Mouse (Mus musculus): ENCODE results near the gene Tnnt1.

Gene Tnnt1

DNA sequence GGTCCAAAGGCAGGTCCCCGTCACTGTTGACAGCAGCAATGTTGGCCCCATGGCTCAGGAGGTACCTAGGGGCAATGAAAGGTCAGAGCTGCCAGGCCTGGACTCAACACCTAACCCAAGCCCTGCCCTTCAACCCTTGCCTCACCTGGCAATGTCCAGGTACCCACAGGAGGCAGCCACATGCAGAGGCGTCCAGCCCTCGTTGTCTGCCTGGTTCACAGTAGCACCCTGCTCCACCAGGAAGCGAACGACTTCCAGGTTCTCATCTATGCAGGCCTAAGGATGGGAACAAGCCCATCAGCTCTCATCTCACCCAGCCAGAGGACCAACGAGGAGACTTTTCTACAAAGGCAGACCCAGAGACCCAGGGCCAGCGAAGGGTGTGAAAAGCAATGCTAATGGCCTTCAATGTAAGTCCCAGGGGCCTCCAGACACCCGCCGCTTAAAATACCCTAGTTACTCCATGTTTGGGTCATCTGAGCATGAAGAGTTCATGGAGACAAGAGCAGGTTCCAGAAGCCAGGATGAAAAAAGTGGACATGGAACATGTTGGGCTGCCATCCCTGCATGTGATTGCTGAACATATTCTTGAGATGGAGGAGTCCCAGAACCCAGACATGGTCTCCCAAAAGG, 18.8 kb downstream of the Tnnt1 start:
- DNase-seq (ENCODE audit: low read depth, low spot score): no peak

- no peak for DNase-seq (ENCODE audit: low read depth, low spot score)
These were observed 19.7 kb downstream of the Tnnt1 start for GRCm38 (mm10) chr7:4496468-4496867.

GRCm38 (mm10) chr7:4493991-4494390, 22.2 kb downstream of the Tnnt1 start:
- DNase-seq (ENCODE audit: low read depth, low spot score): no peak

GRCm38 (mm10) chr7:4492284-4493224, 23.6 kb downstream of the Tnnt1 start:
- no peak for DNase-seq (ENCODE audit: low read depth, low spot score)

- no peak for DNase-seq (ENCODE audit: low read depth, low spot score)
These were observed 24.9 kb downstream of the Tnnt1 start for GRCm38 (mm10) chr7:4491308-4491707.

- no peak for DNase-seq (ENCODE audit: low read depth, low spot score)
These were observed 33.9 kb downstream of the Tnnt1 start for GRCm38 (mm10) chr7:4482281-4482680.

- DNase-seq (ENCODE audit: low read depth, low spot score): peak; percentile 83
These were observed 36.5 kb downstream of the Tnnt1 start for GRCm38 (mm10) chr7:4479674-4480073.

DNA sequence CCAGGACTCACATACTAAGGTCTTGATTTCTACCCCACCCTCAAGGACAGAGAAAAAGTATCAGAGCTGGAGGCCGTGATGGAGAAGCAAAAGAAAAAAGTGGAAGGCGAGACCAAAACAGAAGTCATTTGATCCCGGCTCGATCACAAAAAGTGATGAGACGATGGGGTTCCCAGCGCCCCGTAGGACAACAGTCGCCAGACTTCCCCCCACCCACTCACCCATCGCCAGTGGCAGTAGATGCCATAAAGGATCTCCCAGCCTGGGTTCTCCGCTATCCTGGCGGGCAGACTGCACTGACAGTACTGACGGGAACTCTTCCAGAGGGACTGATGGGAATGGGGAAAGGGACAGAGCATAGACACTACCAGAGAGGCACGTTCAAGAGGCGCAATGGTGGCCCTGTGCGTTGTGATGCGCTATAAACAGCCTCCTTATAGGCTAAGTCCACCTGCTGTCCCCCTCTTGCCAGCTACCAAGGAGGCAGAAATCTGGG, 37.3 kb downstream of the Tnnt1 start:
- DNase-seq (ENCODE audit: low read depth, low spot score): no peak

GRCm38 (mm10) chr7:4478021-4478795, 38.0 kb downstream of the Tnnt1 start:
- DNase-seq (ENCODE audit: low read depth, low spot score): peak; percentile 97

GRCm38 (mm10) chr7:4473940-4474339, 42.2 kb downstream of the Tnnt1 start:
- DNase-seq (ENCODE audit: low read depth, low spot score): no peak

DNA sequence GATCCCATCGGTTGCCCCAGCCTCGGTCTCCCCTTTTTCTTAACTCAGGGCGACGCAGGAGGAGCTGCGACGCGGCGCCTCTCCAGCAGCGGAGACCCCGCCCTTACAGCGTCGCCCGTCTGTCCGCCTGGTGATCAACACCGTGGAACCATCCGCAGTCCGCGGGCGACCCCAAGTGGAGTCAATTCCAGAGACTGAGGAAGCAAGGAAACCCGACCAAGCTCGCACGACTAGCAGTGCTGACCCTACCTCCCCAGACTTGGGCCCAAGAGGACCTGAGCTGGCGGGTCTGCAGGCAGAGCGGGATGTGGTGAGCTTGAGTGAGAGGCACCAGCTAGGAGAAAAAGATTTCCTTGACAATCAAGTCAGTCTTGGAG, 45.0 kb downstream of the Tnnt1 start:
- DNase-seq (ENCODE audit: low read depth, low spot score): peak; percentile 88

DNA sequence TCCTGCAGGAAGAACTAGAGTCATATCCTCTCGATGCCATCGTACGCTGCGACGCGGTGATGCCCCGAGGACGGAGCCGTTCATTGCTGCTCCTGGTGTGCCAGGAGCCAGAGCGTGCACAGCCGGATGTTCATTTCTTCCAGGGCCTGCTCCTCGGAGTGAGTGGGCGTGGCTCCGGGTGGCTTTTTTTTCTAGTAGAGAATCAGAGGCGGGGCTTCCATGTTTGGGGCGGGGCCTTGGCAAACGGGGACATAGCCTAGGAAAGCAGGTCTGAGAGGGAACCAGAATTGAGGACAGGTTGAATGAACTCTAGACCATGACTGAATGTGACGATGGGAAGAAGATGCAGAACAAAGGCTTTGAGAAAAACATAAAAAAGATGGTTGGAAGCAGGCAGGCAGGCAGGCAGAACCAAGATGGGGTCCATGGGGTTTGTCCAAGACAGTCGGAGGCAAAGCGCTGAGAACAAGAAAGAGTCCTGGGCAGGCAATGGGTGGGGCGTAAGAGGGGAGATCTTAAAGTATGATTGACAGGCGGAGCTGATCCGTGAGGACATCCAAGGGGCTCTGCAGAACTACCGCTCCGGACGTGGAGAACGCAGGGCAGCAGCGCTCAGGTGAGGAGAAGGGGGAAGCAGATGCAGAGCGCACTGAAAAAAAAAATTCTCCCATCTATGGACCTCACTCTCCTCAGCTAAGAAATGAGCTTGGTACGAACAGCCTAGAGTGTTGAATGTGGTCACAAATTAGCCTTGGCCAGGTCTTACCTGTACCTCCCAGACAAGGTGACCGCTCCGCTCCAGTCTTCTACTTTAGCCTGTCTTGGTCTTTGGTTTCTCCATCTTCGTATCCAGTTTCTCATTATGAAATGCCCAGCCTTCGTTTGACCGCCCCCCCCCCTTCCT, 45.7 kb downstream of the Tnnt1 start:
- DNase-seq (ENCODE audit: low read depth, low spot score): peak; percentile 90

- DNase-seq (ENCODE audit: low read depth, low spot score): no peak
These were observed 48.4 kb downstream of the Tnnt1 start for GRCm38 (mm10) chr7:4467801-4468200.

- DNase-seq (ENCODE audit: low read depth, low spot score): no peak
These were observed 51.9 kb downstream of the Tnnt1 start for GRCm38 (mm10) chr7:4464194-4464824.

- DNase-seq (ENCODE audit: low read depth, low spot score): no peak
These were observed 55.4 kb downstream of the Tnnt1 start, which contains the start of gene Eps8l1 for GRCm38 (mm10) chr7:4460576-4461434. Gene Eps8l1 (plus strand): TSS chr7:4460674.

Data from ZHBTc4 (cell line).